Mouse (Mus musculus): ENCODE results near the gene Git1. TPM values are rescaled to one million over a fixed set of nuclear protein-coding genes. Genes with fewer than 3 reads are reported as not detected.

Git1 gene
- polyA plus RNA-seq, 1 experiment from 2014 or later = 2.1 TPM

DNA sequence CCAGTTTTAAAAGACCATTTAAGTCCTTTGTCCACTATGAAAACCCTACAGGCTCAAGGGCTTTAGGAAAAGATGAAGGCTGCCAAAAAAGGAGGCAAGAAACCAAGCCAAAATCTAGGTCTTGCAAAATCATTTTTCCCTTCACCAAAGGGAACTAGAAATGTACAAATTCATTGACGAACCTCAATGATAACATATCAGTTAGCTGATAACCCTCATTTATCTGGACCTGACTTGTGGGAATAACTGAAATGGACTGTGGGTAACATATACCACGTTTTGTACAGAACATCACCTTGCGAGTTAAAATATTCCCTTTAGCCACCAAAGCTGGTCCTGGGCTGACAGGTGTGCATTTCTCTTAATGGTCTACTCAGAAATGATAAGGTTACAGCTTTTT is 36.3 kb downstream of the Git1 start:
- Histone ChIP-seq H3K4me2 (ENCODE audit: low read depth, low read length) (no peak overlapping the region), H3K4me3 (ENCODE audit: low read depth, low read length) (no peak overlapping the region), H3K9ac (replicated peaks) (no peak overlapping the region), H3K27me3 (ENCODE audit: insufficient read depth, low read length) (no peaks in the 10 kb centered on the region), H3K36me3 (replicated peaks; ENCODE audit: insufficient read depth, low read length) (peaks cover 6% of the 10 kb centered on the region; the same call in 1 of the 2 replicates), H3K4me1 (ENCODE audit: insufficient read depth) (no peaks in the 10 kb centered on the region), H3K9me3 (ENCODE audit: low read length) (no peaks in the 10 kb centered on the region), H3K27ac (ENCODE audit: low read depth) (no peak overlapping the region)
- ATAC-seq (no peak), DNase-seq (no peak)
- WGBS (ENCODE audit: insufficient replicate concordance) = 50% methylated on average over 3 of the region's 3 CpGs
- TF ChIP-seq CTCF (IDR thresholded peaks at IDR 0.05; ENCODE audit: low read depth) (no peak), EP300 (IDR thresholded peaks at IDR 0.05; ENCODE audit: low read depth) (no peak)

DNA sequence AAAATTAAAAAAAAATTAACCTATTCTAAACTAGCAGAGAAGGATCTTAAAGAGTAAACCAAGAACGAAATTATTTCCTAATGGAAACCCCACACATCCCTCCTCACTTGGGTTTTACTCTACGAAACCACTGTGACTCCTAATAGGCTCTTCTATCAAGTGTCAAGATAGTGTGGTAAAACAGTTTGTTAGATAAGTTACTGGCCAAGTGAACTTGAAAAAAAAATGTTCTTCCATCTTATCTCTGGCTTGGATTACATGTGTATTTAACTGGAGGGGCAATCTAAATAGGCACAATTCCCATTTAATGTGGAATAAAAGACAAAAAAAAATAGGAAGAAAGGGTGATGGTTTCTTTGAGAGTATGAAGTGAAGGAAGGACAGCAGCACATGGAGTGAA is 37.5 kb downstream of the Git1 start:
- H3K4me3 ChIP-seq (ENCODE audit: low read depth, low read length) = no peak overlapping the region
- no peak overlapping the region for H3K27ac ChIP-seq (ENCODE audit: low read depth)
- no peak overlapping the region for H3K9ac ChIP-seq (replicated peaks)
- TF ChIP-seq CTCF (IDR thresholded peaks at IDR 0.05; ENCODE audit: low read depth) (no peak), EP300 (IDR thresholded peaks at IDR 0.05; ENCODE audit: low read depth) (no peak)
- H3K36me3 ChIP-seq (replicated peaks; ENCODE audit: insufficient read depth, low read length) = peaks cover 6% of the 10 kb centered on the region; the same call in 1 of the 2 replicates
- H3K27me3 ChIP-seq (ENCODE audit: insufficient read depth, low read length) = no peaks in the 10 kb centered on the region
- ATAC-seq (no peak), DNase-seq (no peak)
- no peak overlapping the region for H3K4me2 ChIP-seq (ENCODE audit: low read depth, low read length)
- no peaks in the 10 kb centered on the region for H3K4me1 ChIP-seq (ENCODE audit: insufficient read depth)
- 61% methylated on average over 2 of the region's 2 CpGs for WGBS (ENCODE audit: insufficient replicate concordance)
- no peaks in the 10 kb centered on the region for H3K9me3 ChIP-seq (ENCODE audit: low read length)

DNA sequence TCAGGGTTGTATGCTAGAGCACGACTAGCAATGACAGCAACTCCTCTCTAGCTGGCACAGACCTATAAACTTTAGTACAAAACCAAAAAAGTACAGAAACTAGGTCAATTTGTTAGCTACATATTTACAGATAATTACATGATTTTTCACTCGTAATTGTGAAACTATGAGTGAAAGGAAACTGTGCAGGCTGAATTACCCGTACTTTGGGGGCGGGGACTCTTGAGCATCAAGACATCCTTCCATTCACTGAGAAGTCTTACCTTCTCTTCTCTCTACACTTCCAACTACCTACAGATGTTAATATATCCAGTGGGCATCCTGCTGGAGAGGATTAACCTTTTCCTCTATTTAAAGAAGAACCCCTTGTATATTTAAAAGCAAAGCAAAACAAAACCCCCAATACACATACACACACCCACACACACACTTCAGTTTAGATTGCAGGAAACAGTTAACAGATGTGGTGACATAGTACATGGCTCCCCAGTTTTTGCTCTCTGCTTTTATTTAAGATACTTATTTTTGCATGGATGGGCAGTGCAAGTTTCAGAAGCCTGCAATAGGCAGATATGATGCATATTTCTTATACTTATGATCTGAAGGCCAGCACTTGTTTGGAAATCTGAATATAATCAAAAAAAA is 39.0 kb downstream of the Git1 start:
- Histone ChIP-seq H3K9me3 (ENCODE audit: low read length) (no peaks in the 10 kb centered on the region), H3K27ac (ENCODE audit: low read depth) (no peak overlapping the region), H3K4me3 (ENCODE audit: low read depth, low read length) (no peak overlapping the region), H3K9ac (replicated peaks) (no peak overlapping the region), H3K27me3 (ENCODE audit: insufficient read depth, low read length) (no peaks in the 10 kb centered on the region), H3K4me1 (ENCODE audit: insufficient read depth) (no peaks in the 10 kb centered on the region), H3K36me3 (replicated peaks; ENCODE audit: insufficient read depth, low read length) (peaks cover 17% of the 10 kb centered on the region), H3K4me2 (ENCODE audit: low read depth, low read length) (no peak overlapping the region)
- DNase-seq (no peak), ATAC-seq (no peak)
- TF ChIP-seq EP300 (IDR thresholded peaks at IDR 0.05; ENCODE audit: low read depth) = no peak
- 80% methylated on average over 4 of the region's 4 CpGs for WGBS (ENCODE audit: insufficient replicate concordance)

DNA sequence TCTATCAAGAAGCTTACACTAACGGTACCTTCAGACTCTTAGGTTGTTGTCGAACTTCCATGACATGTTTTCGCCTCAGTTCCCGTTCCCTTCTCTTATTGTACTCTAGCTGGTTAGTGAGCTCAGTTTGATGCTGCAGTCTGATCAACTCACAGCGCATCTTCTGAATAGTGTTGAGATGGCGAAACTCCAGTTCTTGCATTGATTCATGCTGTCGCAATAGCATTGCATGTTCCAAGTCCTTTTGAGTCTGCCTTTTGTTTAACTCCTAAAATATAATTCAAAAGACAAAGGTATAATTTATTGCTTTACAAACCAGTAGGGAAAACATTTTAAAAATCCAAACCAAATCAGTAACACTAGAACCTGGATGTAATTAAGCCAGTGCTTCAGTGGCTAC is 51.9 kb downstream of the Git1 start:
- Histone ChIP-seq H3K4me3 (ENCODE audit: low read depth, low read length) (no peak overlapping the region), H3K36me3 (replicated peaks; ENCODE audit: insufficient read depth, low read length) (peaks cover 54% of the 10 kb centered on the region), H3K9ac (replicated peaks) (no peak overlapping the region), H3K27me3 (ENCODE audit: insufficient read depth, low read length) (no peaks in the 10 kb centered on the region), H3K9me3 (ENCODE audit: low read length) (no peaks in the 10 kb centered on the region), H3K4me1 (ENCODE audit: insufficient read depth) (no peaks in the 10 kb centered on the region), H3K27ac (ENCODE audit: low read depth) (no peak overlapping the region), H3K4me2 (ENCODE audit: low read depth, low read length) (no peak overlapping the region)
- TF ChIP-seq EP300 (IDR thresholded peaks at IDR 0.05; ENCODE audit: low read depth) (no peak), CTCF (IDR thresholded peaks at IDR 0.05; ENCODE audit: low read depth) (no peak)
- peak; percentile 21 for DNase-seq
- 83% methylated on average over 7 of the region's 7 CpGs for WGBS (ENCODE audit: insufficient replicate concordance)
- ATAC-seq = no peak

Other genes with a start within 250 kb of the Git1 start
- 0.05 and 0.38 TPM in 2 replicates for gene Coro6, start 31.2 kb upstream of the Git1 start, polyA plus RNA-seq (2015; fragmentation: Nextera tagmentation; extraction: Ambion mirVana)
- gene Ankrd13b, start 3.9 kb upstream of the Git1 start, polyA plus RNA-seq (2015; fragmentation: Nextera tagmentation; extraction: Ambion mirVana) = 0.53 and 0.72 TPM in 2 replicates
- 16.2 and 18.5 TPM in 2 replicates for gene Abhd15, start 21.6 kb downstream of the Git1 start, polyA plus RNA-seq (2015; fragmentation: Nextera tagmentation; extraction: Ambion mirVana)
- 4.8 and 5.4 TPM in 2 replicates for gene Trp53i13, start 22.4 kb downstream of the Git1 start, polyA plus RNA-seq (2015; fragmentation: Nextera tagmentation; extraction: Ambion mirVana)
- 0.18 and 0.28 TPM in 2 replicates for gene Gm10392, start 25.6 kb downstream of the Git1 start, polyA plus RNA-seq (2015; fragmentation: Nextera tagmentation; extraction: Ambion mirVana)
- 4.8 and 5.0 TPM in 2 replicates for gene Taok1, start 114.3 kb downstream of the Git1 start, polyA plus RNA-seq (2015; fragmentation: Nextera tagmentation; extraction: Ambion mirVana)
- 2.0 and 2.4 TPM in 2 replicates for gene Nufip2, start 192.6 kb downstream of the Git1 start, polyA plus RNA-seq (2015; fragmentation: Nextera tagmentation; extraction: Ambion mirVana)
- gene Cryba1, start 231.7 kb downstream of the Git1 start, polyA plus RNA-seq (2015; fragmentation: Nextera tagmentation; extraction: Ambion mirVana) = not detected in 2 replicates

Data from liver, postnatal 0 days (tissue).